Mouse (Mus musculus) midbrain, postnatal 0 days (tissue): ENCODE measurements at regions not wholly inside any gene's neighbourhood (a gene's known extent, or its start where the extent isn't known, plus 50 kb on each side); places are given as distances from the start of the nearest gene placed in this dataset.

Experiments
- ATAC-seq: fragments of 200-750 bp; cut with Nextera tagmentation; 2 replicates; pipeline ENCODE4 v1.8.0; 2017; ENCODE audit warnings: moderate number of reproducible peaks, mild to moderate bottlenecking, moderate TSS enrichment, moderate library complexity; ENCODE audit not compliant: low FRiP score
- DNase-seq: peaks from one replicate; pipeline ENCODE4 v3.0.0-alpha.2; 2015; ENCODE audit warnings: low spot score
- H3K27ac ChIP-seq: fragments of 300-500 bp; sonication (generic); 2 replicates; pipeline ENCODE4 v1.5.1; 2014; ENCODE audit warnings: low read depth, mild to moderate bottlenecking, low read length, mixed read lengths
- H3K27me3 ChIP-seq: fragments of 300-500 bp; sonication (generic); 2 replicates; pipeline ENCODE4 v1.6.1; 2014; ENCODE audit warnings: low read length, control low read depth, mixed read lengths; ENCODE audit not compliant: insufficient read depth
- H3K36me3 ChIP-seq: fragments of 300-500 bp; sonication (generic); 2 replicates; pipeline ENCODE4 v1.6.1; 2014; ENCODE audit warnings: low read length, control low read depth, mixed read lengths; ENCODE audit not compliant: insufficient read depth
- H3K4me1 ChIP-seq: fragments of 300-500 bp; sonication (generic); 2 replicates; pipeline ENCODE4 v1.6.1; 2014; ENCODE audit warnings: mild to moderate bottlenecking, control low read depth, antibody characterized with exemption, low read length, mixed read lengths; ENCODE audit not compliant: insufficient read depth
- H3K4me2 ChIP-seq: fragments of 300-500 bp; sonication (generic); 2 replicates; pipeline ENCODE4 v1.6.1; 2014; ENCODE audit warnings: low read depth, mild to moderate bottlenecking, low read length, mixed read lengths; ENCODE audit not compliant: poor library complexity, severe bottlenecking
- H3K4me3 ChIP-seq: fragments of 300-500 bp; sonication (generic); 2 replicates; pipeline ENCODE4 v1.5.1; 2014; ENCODE audit warnings: low read depth, mild to moderate bottlenecking, low read length, moderate library complexity
- H3K9ac ChIP-seq: fragments of 300-500 bp; sonication (generic); replicated peaks from 2 replicates; pipeline ENCODE4 v1.6.1; 2014; ENCODE audit warnings: mild to moderate bottlenecking, low read length, moderate library complexity, mixed read lengths; ENCODE audit not compliant: poor library complexity, severe bottlenecking
- H3K9me3 ChIP-seq: fragments of 300-500 bp; sonication (generic); 2 replicates; pipeline ENCODE4 v1.6.1; 2016; ENCODE audit warnings: low read length, control low read depth
- CTCF ChIP-seq: IDR thresholded peaks from 2 replicates; pipeline ENCODE4 v1.5.1; 2016; ENCODE audit warnings: antibody characterized with exemption, mild to moderate bottlenecking
- WGBS: fragments of 180-500 bp; shearing (Covaris S2); extraction: QIAGEN DNeasy Blood & Tissue Kit; methylation state at CpG from one replicate; pipeline ENCODE4 v1.1.7; 2014; 5-methylcytosine and 5-hydroxymethylcytosine counted together

DNA sequence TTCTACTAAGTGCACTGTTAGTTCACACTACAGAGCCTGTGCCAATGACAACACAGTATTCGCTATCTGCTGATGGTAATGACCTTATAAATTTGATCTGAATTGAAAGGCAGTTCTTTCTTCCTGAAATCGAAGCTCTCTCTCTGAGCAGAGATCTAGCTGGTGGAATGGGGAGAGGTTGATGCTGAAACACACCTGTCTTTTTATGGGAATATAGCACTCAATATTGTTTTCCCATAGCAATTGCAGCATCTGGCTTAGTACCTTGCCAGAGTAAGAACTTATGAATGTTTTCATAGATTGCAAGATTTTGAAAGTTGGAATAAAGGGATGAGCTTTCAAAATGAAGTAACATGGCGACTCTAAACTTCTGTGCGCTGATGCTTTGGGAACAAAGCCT is 444.0 kb upstream of the Klf12 start:
- Histone ChIP-seq H3K4me3 (no peak overlapping the region), H3K27ac (no peak overlapping the region), H3K36me3 (no peaks in the 10 kb centered on the region), H3K9ac (no peak overlapping the region), H3K4me2 (no peak overlapping the region), H3K4me1 (no peaks in the 10 kb centered on the region), H3K27me3 (no peaks in the 10 kb centered on the region), H3K9me3 (no peaks in the 10 kb centered on the region)
- ATAC-seq (no peak), DNase-seq (no peak)
- no peak for TF ChIP-seq CTCF
- 83% methylated on average over 4 of the region's 4 CpGs for WGBS

DNA sequence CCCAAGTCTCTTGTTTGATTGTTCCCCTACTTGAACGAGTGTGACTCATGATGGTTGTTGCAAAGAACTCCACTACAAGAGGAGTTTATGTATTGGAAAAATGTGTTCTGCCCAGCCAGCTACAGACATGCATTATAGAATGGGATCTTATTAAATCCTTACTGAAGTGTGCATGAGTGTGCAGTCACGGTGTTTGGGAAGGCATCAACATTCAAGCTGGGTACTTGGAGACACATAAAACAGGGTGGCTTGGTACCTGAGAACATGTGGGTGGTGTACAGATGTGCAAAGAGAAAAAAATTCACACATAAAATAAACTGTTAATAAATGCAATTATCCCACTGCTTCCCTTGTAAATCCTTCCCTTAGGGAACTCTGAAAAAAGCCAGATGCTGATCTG is 443.2 kb upstream of the Klf12 start:
- ATAC-seq (no peak), DNase-seq (no peak)
- Histone ChIP-seq H3K36me3 (no peaks in the 10 kb centered on the region), H3K9ac (no peak overlapping the region), H3K4me2 (no peak overlapping the region), H3K4me3 (no peak overlapping the region), H3K9me3 (no peaks in the 10 kb centered on the region), H3K27me3 (no peaks in the 10 kb centered on the region), H3K4me1 (no peaks in the 10 kb centered on the region), H3K27ac (no peak overlapping the region)
- WGBS, result 69% methylated on average over 2 of the region's 2 CpGs
- no peak for TF ChIP-seq CTCF

DNA sequence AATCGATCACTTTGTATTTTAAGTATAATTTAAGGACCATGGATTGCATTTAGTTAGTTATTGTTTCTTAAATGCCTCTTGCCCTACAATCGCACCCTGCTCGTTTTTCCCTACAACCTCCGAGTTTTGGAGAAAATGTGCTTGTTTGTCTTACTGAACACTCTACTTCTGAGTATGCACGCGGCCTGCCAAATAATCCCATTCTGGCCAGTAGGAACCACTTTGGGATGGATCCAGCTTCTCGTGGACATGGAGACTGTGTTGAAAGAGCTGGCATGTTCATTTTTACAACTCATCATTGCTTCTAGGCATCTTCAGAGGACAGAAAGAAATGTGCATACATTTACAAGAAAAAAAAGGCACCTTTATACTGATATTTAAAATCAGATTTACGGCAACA is 440.5 kb upstream of the Klf12 start:
- TF ChIP-seq CTCF, result no peak
- WGBS, result 75% methylated on average over 8 of the region's 8 CpGs

DNA sequence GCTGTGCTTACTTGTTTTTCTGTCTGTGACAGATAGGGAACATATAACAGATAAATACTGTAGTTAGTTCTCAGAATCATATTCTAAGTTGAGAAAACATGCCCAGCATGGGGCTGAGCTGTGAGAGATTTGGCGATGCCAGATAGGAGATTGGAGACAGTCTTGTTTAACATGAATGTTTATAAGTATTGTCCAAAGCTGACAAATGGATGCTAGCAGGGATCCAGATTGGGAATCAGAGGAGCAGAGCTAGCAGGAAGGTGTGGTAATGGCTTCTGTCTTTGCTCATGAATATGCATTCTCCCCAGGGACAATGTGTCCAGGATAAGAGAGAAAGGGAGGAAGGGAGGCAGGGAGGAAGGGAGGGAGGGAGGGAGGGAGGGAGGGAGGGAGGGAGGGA is 436.2 kb upstream of the Klf12 start:
- Histone ChIP-seq H3K36me3 (no peaks in the 10 kb centered on the region), H3K27me3 (no peaks in the 10 kb centered on the region), H3K27ac (no peak overlapping the region), H3K4me1 (no peaks in the 10 kb centered on the region), H3K4me2 (no peak overlapping the region), H3K9ac (no peak overlapping the region), H3K4me3 (no peak overlapping the region), H3K9me3 (no peaks in the 10 kb centered on the region)
- DNase-seq, result no peak
- no peak for TF ChIP-seq CTCF
- ATAC-seq, result no peak
- WGBS, result 4% methylated on average over 1 of the region's 1 CpGs

More for the DNA sequence above, 440.5 kb upstream of the Klf12 start:
- no peaks in the 10 kb centered on the region for H3K36me3 ChIP-seq
- no peak overlapping the region for H3K27ac ChIP-seq
- no peak overlapping the region for H3K9ac ChIP-seq
- no peak overlapping the region for H3K4me2 ChIP-seq
- no peaks in the 10 kb centered on the region for H3K4me1 ChIP-seq
- no peaks in the 10 kb centered on the region for H3K27me3 ChIP-seq
- no peak overlapping the region for H3K4me3 ChIP-seq
- no peaks in the 10 kb centered on the region for H3K9me3 ChIP-seq
- ATAC-seq (no peak), DNase-seq (peak; percentile 46)

DNA sequence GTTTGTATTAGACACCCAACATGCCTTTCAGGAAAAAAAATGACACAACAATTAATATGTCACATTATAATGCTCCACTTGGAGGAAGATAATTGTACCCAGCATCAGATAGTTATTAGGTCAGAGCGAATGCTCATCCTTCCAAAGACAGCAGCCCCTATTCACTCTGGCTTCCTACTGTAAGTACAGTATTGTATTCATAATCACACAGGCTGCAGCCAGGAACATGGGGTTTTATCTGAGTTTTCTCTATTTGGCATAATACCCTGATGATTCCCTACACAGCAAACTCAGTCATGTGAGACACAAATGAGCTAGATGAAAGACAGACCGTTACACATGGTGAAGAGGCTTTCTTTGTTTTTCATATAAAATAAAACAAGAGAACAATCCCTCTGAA is 430.5 kb upstream of the Klf12 start:
- H3K27me3 ChIP-seq, result no peaks in the 10 kb centered on the region
- no peaks in the 10 kb centered on the region for H3K36me3 ChIP-seq
- H3K4me2 ChIP-seq, result no peak overlapping the region
- DNase-seq, result no peak
- TF ChIP-seq CTCF, result no peak
- no peaks in the 10 kb centered on the region for H3K9me3 ChIP-seq
- H3K4me1 ChIP-seq, result 0 out of 2 replicates have a peak, but pooled peaks cover 5% of the 10 kb centered on the region
- no peak overlapping the region for H3K27ac ChIP-seq
- WGBS, result 34% methylated on average over 2 of the region's 2 CpGs
- ATAC-seq, result peak; percentile 31; the same call in 1 of the 2 replicates
- no peak overlapping the region for H3K9ac ChIP-seq
- H3K4me3 ChIP-seq, result no peak overlapping the region

DNA sequence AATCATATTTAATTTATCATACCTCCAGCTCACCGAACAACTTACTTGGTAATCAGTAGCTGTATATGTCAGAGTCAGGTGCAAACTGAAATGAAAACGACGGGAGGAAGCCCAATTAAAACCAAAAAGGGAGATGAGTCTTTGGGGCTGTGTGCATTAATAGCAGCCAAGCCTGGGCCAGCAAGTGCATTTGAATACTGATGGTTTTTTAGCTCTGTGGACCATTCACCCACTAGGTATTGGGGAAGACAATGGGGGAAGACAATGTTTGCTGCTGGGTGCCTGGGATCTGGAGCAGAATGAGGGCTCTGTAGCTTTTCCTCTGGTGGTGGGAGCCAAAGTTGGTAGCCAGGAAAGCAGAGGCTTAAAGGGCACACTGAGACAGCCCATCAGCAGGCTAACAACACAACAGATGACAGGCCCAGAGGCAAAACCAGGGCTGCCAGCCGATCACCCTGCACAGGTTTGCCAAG is 429.6 kb upstream of the Klf12 start:
- Histone ChIP-seq H3K36me3 (no peaks in the 10 kb centered on the region), H3K9ac (no peak overlapping the region), H3K4me2 (no peak overlapping the region), H3K27ac (peak overlapping the region; percentile 47; the same call in 1 of the 2 replicates), H3K27me3 (no peaks in the 10 kb centered on the region), H3K4me1 (0 out of 2 replicates have a peak, but pooled peaks cover 5% of the 10 kb centered on the region), H3K9me3 (no peaks in the 10 kb centered on the region), H3K4me3 (no peak overlapping the region)
- peak; percentile 54 for DNase-seq
- peak; percentile 53 for ATAC-seq
- WGBS, result 39% methylated on average over 4 of the region's 4 CpGs
- TF ChIP-seq CTCF, result no peak
